Mouse (Mus musculus): ENCODE measurements at regions not wholly inside any gene's neighbourhood (a gene's known extent, or its start where the extent isn't known, plus 50 kb on each side); places are given as distances from the start of the nearest gene placed in this dataset.
A peak's percentile ranks its signal among the peaks of the same experiment; 100 is the strongest.

DNA sequence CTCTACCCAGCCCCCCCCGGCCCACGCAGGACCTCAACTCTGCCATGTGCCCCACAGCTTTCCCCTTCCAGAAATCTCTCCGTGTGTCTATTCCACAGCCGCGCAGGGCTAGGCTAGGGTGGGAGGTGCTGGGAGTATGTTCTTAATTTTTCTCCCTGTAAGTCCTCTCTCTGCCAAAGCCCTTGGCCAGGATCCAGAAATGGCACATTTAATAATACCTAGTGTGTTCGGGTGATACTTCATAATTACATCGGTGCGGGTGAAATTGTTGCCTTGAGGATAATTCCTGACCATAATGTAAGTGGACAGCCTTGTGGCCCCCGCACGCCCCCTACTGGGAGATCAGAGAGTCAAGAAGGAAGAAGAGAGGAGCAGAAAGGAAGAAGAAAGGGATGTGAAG is 1093.5 kb downstream of the Mrps31 start:
- peak; percentile 68 for DNase-seq

- DNase-seq, result no peak
These were observed 1094.1 kb downstream of the Mrps31 start for GRCm38 (mm10) chr8:23505216-23505615.

GRCm38 (mm10) chr8:23505966-23506365 is 1094.8 kb downstream of the Mrps31 start:
- no peak for DNase-seq

- DNase-seq, result peak; percentile 10
These were observed 1096.5 kb downstream of the Mrps31 start for GRCm38 (mm10) chr8:23507661-23508060.

- peak; percentile 67 for DNase-seq
These were observed 1098.9 kb downstream of the Mrps31 start for GRCm38 (mm10) chr8:23510076-23510475.

DNA sequence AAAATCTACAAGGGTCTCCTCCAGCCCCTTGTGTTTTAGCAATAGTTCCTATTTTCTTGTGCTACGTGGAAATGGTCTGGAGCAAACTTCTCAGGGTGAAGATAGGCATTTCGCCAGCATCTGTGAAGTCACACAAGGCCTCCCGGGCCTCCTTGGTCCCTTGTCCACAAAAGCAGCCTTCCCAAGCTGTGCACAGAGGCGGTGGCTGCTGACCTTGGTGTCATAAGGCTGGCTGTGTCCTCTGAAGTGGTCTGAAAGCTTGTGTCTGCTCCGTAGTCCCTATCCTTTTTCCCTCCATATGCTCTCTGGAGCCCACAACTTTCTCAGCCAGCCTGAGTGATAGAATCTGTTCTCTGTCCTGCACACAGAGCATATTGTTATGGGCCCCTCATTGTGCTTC is 1099.4 kb downstream of the Mrps31 start:
- peak; percentile 47 for DNase-seq

DNA sequence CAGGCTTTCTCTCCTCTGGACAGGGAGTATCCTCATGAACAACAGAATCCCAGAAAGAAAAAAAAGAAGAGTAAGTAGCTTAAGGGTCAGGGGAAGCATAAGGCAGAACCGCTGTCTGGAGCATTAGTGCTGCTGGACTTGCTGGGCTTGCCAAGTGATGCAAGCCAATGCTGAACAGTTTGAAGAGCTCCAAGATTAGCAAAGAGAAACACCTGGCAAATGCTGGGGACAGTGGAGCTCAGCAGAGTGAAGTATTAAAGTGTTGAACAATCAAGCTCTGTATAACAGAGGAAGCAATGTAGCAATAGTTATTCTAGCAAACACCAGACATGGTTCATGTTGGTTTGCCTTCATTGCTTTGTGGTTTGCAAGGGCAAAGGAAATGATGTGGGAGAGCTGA is 1100.1 kb downstream of the Mrps31 start:
- no peak for DNase-seq

- DNase-seq, result peak; percentile 46
These were observed 1100.6 kb downstream of the Mrps31 start for GRCm38 (mm10) chr8:23511792-23512191.

- no peak for DNase-seq
These were observed 1105.3 kb downstream of the Mrps31 start for GRCm38 (mm10) chr8:23516469-23516868.

- peak; percentile 46 for DNase-seq
These were observed 1120.5 kb downstream of the Mrps31 start for GRCm38 (mm10) chr8:23531551-23532142.

DNA sequence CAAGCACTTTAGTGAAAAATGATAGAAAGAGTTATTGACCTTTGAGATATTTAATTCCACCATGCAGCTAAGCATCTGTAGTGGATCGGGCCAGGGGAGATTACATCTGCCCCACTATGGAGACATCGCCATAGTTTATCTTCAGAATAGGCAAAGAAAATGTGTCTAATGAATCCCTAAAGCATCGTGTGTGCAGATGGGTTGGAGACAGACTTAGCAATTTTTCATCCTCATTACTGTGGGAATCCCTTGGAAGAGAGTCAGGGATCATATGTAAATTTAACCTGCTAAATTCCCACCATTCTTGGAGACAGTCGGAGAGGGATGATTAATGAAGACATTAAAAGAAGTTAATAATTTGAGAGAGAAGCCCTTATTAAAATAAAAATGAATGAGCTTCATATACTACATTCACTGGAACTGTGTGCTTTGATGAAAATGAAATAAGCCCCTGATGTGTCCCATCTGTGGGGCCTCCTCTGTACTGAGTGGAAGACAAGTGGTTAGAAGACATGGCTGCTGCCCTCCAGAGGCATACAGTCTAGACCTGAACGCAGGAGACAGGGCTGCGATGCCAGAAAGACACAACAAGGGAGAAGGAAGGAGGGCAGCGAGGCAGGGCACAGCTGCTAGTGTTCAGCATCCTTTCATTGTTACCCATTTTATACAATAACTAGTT is 1126.7 kb downstream of the Mrps31 start:
- DNase-seq, result no peak

- DNase-seq, result no peak
These were observed 1142.7 kb downstream of the Mrps31 start for GRCm38 (mm10) chr8:23553565-23554473.

GRCm38 (mm10) chr8:23560836-23561235 is 1149.7 kb downstream of the Mrps31 start:
- DNase-seq, result no peak

GRCm38 (mm10) chr8:23561683-23562385 is 1150.7 kb downstream of the Mrps31 start:
- DNase-seq, result no peak

GRCm38 (mm10) chr8:23562504-23562903 is 1151.3 kb downstream of the Mrps31 start:
- no peak for DNase-seq

DNA sequence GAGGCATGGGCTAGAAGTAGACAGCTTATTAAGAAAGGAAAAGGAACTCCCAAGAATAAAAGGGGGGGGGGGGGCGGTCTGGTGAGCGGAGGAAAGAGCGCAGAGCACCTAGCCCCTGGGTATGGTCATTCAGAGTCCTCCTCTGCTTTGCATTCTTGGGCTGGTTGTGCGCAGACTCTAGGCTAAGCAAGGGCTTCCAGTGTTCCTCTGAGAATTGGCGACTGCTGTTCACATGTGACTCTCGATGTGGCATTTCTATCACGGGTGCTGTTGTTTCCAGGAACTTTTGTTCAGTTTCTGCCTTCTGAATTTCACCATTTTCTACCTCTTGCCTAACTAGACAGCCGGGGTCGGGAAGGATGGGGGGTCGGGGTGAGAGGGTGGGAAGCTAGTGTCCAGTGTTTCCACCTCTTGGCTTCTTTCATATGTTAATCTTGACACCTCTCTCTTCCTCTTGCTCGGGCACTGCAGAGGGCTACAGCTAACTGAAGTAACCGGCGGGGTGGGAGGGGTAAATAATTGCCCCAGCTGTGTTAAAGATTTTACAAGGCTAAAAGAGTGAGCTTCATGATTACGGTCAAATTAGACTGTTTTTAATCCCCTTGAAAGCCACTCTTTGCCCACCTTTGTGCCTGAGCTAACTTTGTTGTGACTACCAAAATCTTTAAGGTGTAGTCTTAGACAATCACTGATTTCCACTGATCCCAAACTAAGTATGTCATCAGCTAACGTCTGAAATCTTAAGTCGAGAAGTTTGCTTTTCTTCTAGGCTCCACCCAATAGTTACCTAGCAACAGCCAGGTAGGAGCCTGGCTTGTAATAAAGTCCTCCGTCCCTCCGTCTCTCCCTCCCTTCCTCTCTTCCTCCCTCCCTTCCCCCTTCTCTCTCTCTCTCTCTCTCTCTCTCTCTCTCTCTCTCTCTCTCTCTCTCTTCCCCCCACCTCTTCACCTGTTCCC is 1152.2 kb downstream of the Mrps31 start:
- no peak for DNase-seq

- DNase-seq, result no peak
These were observed 1156.7 kb downstream of the Mrps31 start for GRCm38 (mm10) chr8:23567906-23568305.

DNA sequence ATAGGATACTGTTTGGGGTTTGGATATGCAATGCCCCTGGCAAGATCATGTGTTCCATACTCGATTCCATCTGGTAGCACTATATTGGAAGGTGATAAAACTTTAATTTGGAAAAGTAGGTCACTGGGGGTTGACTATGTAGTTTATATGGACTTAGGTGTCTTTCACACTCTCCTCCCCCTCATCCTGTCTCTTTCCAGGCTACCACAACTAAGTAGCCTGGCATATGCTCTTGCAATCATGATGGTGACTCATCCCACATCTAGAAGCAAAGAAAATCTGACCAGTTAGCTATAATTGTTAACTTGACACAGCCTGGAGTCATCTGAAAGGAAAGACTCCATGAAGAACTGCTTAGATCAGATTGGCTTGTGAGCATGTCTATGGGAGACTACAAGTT is 1154.3 kb downstream of the Adam3 start:
- DNase-seq, result no peak

DNA sequence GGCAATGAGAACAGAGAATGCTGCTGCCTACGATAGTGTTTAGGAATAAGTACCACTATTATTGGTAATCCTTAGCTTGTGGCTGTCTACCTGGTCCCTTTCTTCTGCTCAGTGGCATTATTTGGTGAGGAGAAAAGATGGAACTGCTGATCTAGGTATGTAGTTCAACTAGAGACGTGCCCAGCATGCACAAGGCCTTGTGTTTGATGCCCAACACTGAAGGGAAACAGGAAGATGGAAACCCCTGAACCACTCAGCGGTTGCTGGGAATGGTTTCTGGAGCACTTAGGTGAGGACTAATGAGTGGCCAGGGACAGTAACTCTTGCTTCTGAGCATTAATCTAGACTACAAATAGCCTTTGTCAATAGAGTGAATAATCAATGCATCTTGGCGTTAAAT is 1145.5 kb downstream of the Adam3 start:
- no peak for DNase-seq

- DNase-seq, result no peak
These were observed 1145.0 kb downstream of the Adam3 start for GRCm38 (mm10) chr8:23580701-23581100.
